Mouse (Mus musculus) heart, postnatal 0 days (tissue): ENCODE data around the gene Rffl.

ENCODE experiments used
- CTCF ChIP-seq: IDR thresholded peaks from 2 replicates; pipeline ENCODE4 v1.5.1; 2016; ENCODE audit warnings: antibody characterized with exemption, control low read depth, low read depth
- EP300 ChIP-seq: IDR thresholded peaks from 2 replicates; pipeline ENCODE4 v1.6.1; 2016; ENCODE audit warnings: antibody characterized with exemption, low read depth

GRCm38 (mm10) chr11:82870173-82871030 is 608 bp downstream of the Rffl start:
- TF ChIP-seq EP300, result no peak
- no peak for TF ChIP-seq CTCF
